Mouse (Mus musculus) CH12.LX (cell line): ENCODE data around the gene Phf14. TPM values are rescaled to one million over a fixed set of nuclear protein-coding genes. Genes with fewer than 3 reads are reported as not detected.

Source experiments
- DNase-seq: peaks from one replicate; pipeline ENCODE4 v3.0.0-alpha.2; 2013; ENCODE audit errors: extremely low read depth
- H3K27ac ChIP-seq: 2 replicates; pipeline ENCODE4 v1.5.1; 2012; ENCODE audit warnings: low read depth, mild to moderate bottlenecking, control low read depth, moderate library complexity; ENCODE audit not compliant: insufficient read depth
- H3K27me3 ChIP-seq: replicated peaks from 2 replicates; pipeline ENCODE3; 2012; ENCODE audit warnings: inconsistent platforms
- H3K36me3 ChIP-seq, 2 experiments: replicated peaks in 1 of 2; 2 replicates each; pipeline versions ENCODE3 to v1.6.1; 2012; ENCODE audit warnings: inconsistent platforms in 1 of 2, low read length in 1 of 2, mild to moderate bottlenecking in 1 of 2, mixed read lengths in 1 of 2, moderate library complexity in 1 of 2; ENCODE audit not compliant: control insufficient read depth in 1 of 2, insufficient read depth in 1 of 2
- H3K4me1 ChIP-seq, 2 experiments: 2 replicates each; pipeline ENCODE4 v1.6.1; 2012; ENCODE audit warnings: inconsistent platforms in 1 of 2, moderate library complexity in 1 of 2; ENCODE audit not compliant: insufficient read depth in 2 of 2, control insufficient read depth in 1 of 2
- H3K4me2 ChIP-seq: 2 replicates; pipeline ENCODE4 v1.6.1; 2012; ENCODE audit warnings: low read depth, mild to moderate bottlenecking, control low read depth; ENCODE audit not compliant: poor library complexity, insufficient read depth, severe bottlenecking
- H3K4me3 ChIP-seq, 3 experiments: fragments of 150-350 bp in 1 of 3; sonication (generic) in 1 of 3; replicated peaks in 1 of 3; 2 replicates each; pipeline versions ENCODE3 to v1.5.1; 2011 to 2012; ENCODE audit warnings: low read depth in 2 of 3, low read length in 2 of 3, mild to moderate bottlenecking in 2 of 3, moderate library complexity in 2 of 3, control low read depth in 1 of 3, improper control_type of control experiment in 1 of 3, inconsistent platforms in 1 of 3, mixed read lengths in 1 of 3; ENCODE audit not compliant: poor library complexity in 1 of 3
- H3K79me2 ChIP-seq: replicated peaks from 2 replicates; pipeline ENCODE4 v1.6.1; 2012; ENCODE audit warnings: mild to moderate bottlenecking, moderate library complexity; ENCODE audit not compliant: control insufficient read depth, poor library complexity, insufficient read depth, severe bottlenecking; ENCODE audit errors: extremely low read depth
- H3K9ac ChIP-seq: 2 replicates; pipeline ENCODE4 v1.6.1; 2012; ENCODE audit warnings: low read depth, mild to moderate bottlenecking, control low read depth, moderate library complexity; ENCODE audit not compliant: insufficient read depth
- H3K9me3 ChIP-seq: replicated peaks from 2 replicates; pipeline ENCODE3; 2012; ENCODE audit warnings: low read length, inconsistent platforms, mixed read lengths
- ELF1 ChIP-seq: IDR thresholded peaks from 2 replicates; pipeline ENCODE4 v1.6.1; 2014; ENCODE audit warnings: low read depth, mild to moderate bottlenecking, inconsistent platforms, low read length, improper control_type of control experiment
- ETS1 ChIP-seq: conservative IDR thresholded peaks from 2 replicates; pipeline ENCODE4 v1.6.1; 2012; ENCODE audit warnings: low read depth, mild to moderate bottlenecking, inconsistent platforms, low read length, improper control_type of control experiment, moderate library complexity
- HCFC1 ChIP-seq: IDR thresholded peaks from 2 replicates; pipeline ENCODE4 v1.6.1; 2012; ENCODE audit warnings: low read depth, mild to moderate bottlenecking, inconsistent platforms, low read length, improper control_type of control experiment
- JUN ChIP-seq: IDR thresholded peaks from 2 replicates; pipeline ENCODE4 v1.6.1; 2011; ENCODE audit warnings: low read depth, mild to moderate bottlenecking, low read length, improper control_type of control experiment, moderate library complexity; ENCODE audit not compliant: insufficient read depth
- JUND ChIP-seq: conservative IDR thresholded peaks from 2 replicates; pipeline ENCODE4 v1.6.1; 2011; ENCODE audit warnings: low read depth, low read length, improper control_type of control experiment
- KAT2A ChIP-seq: IDR thresholded peaks from 2 replicates; pipeline ENCODE4 v1.6.1; 2012; ENCODE audit warnings: low read length, improper control_type of control experiment, inconsistent platforms; ENCODE audit not compliant: insufficient replicate concordance
- MAFK ChIP-seq: IDR thresholded peaks from 2 replicates; pipeline ENCODE4 v1.6.1; 2011; ENCODE audit warnings: low read length, improper control_type of control experiment; ENCODE audit not compliant: insufficient replicate concordance
- MAX ChIP-seq: IDR thresholded peaks from 2 replicates; pipeline ENCODE4 v1.6.1; 2011; ENCODE audit warnings: low read length, improper control_type of control experiment
- MAZ ChIP-seq: IDR thresholded peaks from 2 replicates; pipeline ENCODE4 v1.6.1; 2012; ENCODE audit warnings: low read depth, mild to moderate bottlenecking, inconsistent platforms, low read length, improper control_type of control experiment, moderate library complexity
- MEF2A ChIP-seq: IDR thresholded peaks from 2 replicates; pipeline ENCODE4 v1.6.1; 2014; ENCODE audit warnings: low read depth, mild to moderate bottlenecking, inconsistent platforms, low read length, improper control_type of control experiment, borderline replicate concordance
- MYC ChIP-seq: IDR thresholded peaks from 2 replicates; pipeline ENCODE4 v1.6.1; 2011; ENCODE audit warnings: low read depth, mild to moderate bottlenecking, improper control_type of control experiment, low read length
- NELFE ChIP-seq: IDR thresholded peaks from 2 replicates; pipeline ENCODE4 v1.6.1; 2011; ENCODE audit warnings: low read depth, low read length, improper control_type of control experiment
- TCF12 ChIP-seq: IDR thresholded peaks from 2 replicates; pipeline ENCODE4 v1.6.1; 2014; ENCODE audit warnings: low read depth, mild to moderate bottlenecking, inconsistent platforms, low read length, improper control_type of control experiment
- USF1 ChIP-seq: IDR thresholded peaks from 2 replicates; pipeline ENCODE4 v1.6.1; 2014; ENCODE audit warnings: low read depth, mild to moderate bottlenecking, inconsistent platforms, low read length, improper control_type of control experiment
- USF2 ChIP-seq: conservative IDR thresholded peaks from 2 replicates; pipeline ENCODE4 v1.6.1; 2011; ENCODE audit warnings: low read depth, low read length, improper control_type of control experiment
- ZMIZ1 ChIP-seq: IDR thresholded peaks from 2 replicates; pipeline ENCODE4 v1.6.1; 2012; ENCODE audit warnings: low read depth, mild to moderate bottlenecking, inconsistent platforms, low read length, improper control_type of control experiment
- dilution Hi-C: fragments of 300-500 bp; cut with MboI; formaldehyde crosslinking; loops from 2 replicates; pipeline ENCODE4 v1.14.3; 2020; ENCODE audit warnings: low sequenced_read_pairs; ENCODE audit not compliant: extremely low pct_unique_long_range_greater_than_20kb, extremely low pct_ligation_motif_present
- in situ Hi-C: fragments of 300-500 bp; cut with MboI; formaldehyde crosslinking; loops from 3 replicates; pipeline ENCODE4 v1.14.3; 2019; ENCODE audit warnings: low sequenced_read_pairs, low pct_ligation_motif_present, low pct_unique_long_range_greater_than_20kb, mixed read lengths
- polyA plus RNA-seq: library from polyadenylated mRNA; unstranded; fragments of >175 nt; gene quantifications from 2 replicates; pipeline ENCODE4 v1.2.1, GENCODE M21; 2012; ENCODE audit warnings: low read depth; ENCODE audit not compliant: insufficient read length
- total RNA-seq, 2 experiments: library from RNA; depleted of rRNA; stranded (reverse); fragments of 300-350 nt in 1 of 2; fragments of >200 nt in 1 of 2; gene quantifications; 2 replicates each; pipeline ENCODE4 v1.2.3; 2012 to 2014

Phf14 gene
- total and polyA plus RNA-seq, 3 experiments = 24.7 to 41.2 (median 26.0) TPM

DNA sequence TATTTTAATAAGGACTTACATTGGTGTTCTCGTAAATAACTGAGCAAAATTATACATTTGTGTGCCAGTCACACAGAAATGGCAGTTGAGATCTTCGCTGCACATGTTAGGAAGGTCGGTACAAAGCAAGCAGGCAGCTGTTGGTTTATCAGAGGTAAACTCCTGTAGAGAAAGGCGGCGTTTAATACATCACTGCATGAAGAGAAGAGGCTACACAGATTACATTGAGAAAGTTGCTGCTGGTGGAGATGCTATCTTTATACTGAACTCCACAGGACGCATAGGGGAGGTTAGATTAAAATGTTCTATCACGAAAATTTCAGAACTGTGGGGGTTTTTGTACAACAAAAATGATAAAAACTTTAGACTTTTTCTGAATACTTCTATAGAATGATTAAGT is 52.6 kb downstream of the Phf14 start:
- Histone ChIP-seq H3K4me2 (no peak overlapping the region), H3K27ac (no peak overlapping the region), H3K36me3 (peaks cover 4 to 18% of the 10 kb centered on the region in 2 experiments), H3K4me1 (no peaks in the 10 kb centered on the region), H3K4me3 (no peak overlapping the region), H3K27me3 (no peaks in the 10 kb centered on the region), H3K9me3 (no peaks in the 10 kb centered on the region), H3K9ac (no peak overlapping the region), H3K79me2 (no peaks in the 10 kb centered on the region)
- dilution Hi-C loops = no loop called here
- no peak for DNase-seq
- TF ChIP-seq USF2 (no peak), NELFE (no peak), KAT2A (no peak), TCF12 (no peak), MEF2A (no peak), MYC (no peak), MAZ (no peak), ELF1 (no peak), HCFC1 (no peak), JUND (no peak), MAX (no peak), ETS1 (no peak)
- in situ Hi-C loops = no loop called here

DNA sequence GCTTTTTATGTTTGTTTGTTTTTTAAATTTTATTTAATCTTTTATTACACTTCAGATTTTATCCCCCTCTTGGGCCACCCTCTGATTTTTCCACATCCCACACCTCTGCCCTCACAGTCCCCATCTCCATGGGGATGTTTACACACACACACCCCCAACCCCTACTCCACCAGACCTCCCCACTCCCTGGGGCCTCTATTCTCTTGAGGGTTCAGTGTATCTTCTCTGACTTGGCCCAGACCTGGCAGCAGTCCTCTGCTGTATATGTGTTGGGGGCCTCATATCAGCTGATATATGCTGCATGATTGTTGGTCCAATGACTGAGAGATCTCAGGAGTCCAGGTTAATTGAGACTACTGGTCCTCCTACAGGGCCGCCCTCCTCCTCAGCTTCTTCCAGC is 86.2 kb downstream of the Phf14 start:
- H3K9me3 ChIP-seq = no peaks in the 10 kb centered on the region
- no peaks in the 10 kb centered on the region for H3K79me2 ChIP-seq
- no peak overlapping the region for H3K27ac ChIP-seq
- no peak overlapping the region for H3K9ac ChIP-seq
- no peak overlapping the region for H3K4me2 ChIP-seq
- H3K4me1 ChIP-seq = no peaks in the 10 kb centered on the region
- dilution Hi-C loops = no loop called here
- peaks cover 15 to 45% of the 10 kb centered on the region in 2 experiments for H3K36me3 ChIP-seq
- in situ Hi-C loops = no loop called here
- no peak for DNase-seq
- no peaks in the 10 kb centered on the region for H3K27me3 ChIP-seq
- TF ChIP-seq JUN (no peak), TCF12 (no peak), JUND (no peak), ZMIZ1 (no peak), HCFC1 (no peak), MAX (no peak), USF1 (no peak), MAFK (no peak)
- no peak overlapping the region for H3K4me3 ChIP-seq
